Mouse (Mus musculus): ENCODE measurements at regions not wholly inside any gene's neighbourhood (a gene's known extent, or its start where the extent isn't known, plus 50 kb on each side); places are given as distances from the start of the nearest gene placed in this dataset.

DNA sequence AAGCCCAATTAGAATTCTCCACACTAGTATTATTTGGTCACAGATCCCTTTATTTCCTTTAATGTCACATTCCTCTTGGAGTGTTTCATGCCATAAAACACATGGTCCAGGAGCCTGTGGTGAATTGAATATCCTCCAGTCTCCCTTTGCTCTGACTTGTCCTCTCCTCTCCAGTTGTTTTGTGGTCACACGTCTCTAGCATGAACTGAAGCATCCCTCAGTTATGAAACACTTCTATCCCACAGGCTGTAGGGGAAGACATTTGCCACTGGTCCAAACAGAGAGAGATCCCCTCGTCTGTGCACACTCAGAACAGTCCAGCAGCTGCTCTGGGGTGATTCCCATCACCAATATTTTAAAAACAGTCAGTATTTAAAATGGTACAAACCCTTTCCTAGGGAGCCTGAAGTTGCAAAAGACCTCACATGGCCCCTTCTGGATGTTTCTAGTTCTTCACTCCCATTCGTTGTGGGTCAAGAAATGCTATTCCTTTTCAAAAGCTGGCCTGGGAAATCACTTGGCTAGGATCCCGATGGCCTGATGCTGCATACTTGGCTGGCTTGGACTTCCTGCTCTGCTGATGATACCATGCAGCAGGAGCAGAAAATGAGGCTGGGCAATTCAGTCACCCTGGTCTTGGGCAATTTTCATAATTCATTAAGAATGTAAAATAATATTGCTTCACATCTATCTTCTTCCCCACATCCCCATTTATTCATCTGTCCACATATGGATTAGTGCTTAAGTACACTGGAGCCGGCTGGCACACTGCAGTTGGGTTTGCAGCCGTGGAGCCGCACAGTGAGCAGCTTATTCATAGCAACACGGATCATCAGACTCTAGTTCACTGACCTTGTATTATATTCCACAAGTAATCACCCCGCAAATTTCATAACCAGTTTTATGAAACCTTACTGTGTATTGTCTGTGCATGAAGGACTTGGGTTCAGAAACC lies 83.1 kb upstream of the Adamts9 start:
- H3K4me3 ChIP-seq (ENCODE audit: low read length) = no peak overlapping the region
- 51% methylated on average over 9 of the region's 9 CpGs for WGBS
- ATAC-seq = peak; percentile 28; the same call in 1 of the 2 replicates
- H3K27me3 ChIP-seq (replicated peaks; ENCODE audit: control insufficient read depth, insufficient read depth, low read length) = no peaks in the 10 kb centered on the region
- no peaks in the 10 kb centered on the region for H3K36me3 ChIP-seq (ENCODE audit: control insufficient read depth, insufficient read depth, low read length)
- no peaks in the 10 kb centered on the region for H3K9me3 ChIP-seq (ENCODE audit: control insufficient read depth, low read length)
- no peak overlapping the region for H3K9ac ChIP-seq (ENCODE audit: low read depth, low read length)
- no peaks in the 10 kb centered on the region for H3K4me1 ChIP-seq (ENCODE audit: control insufficient read depth, insufficient read depth, low read length)
- H3K27ac ChIP-seq (ENCODE audit: low read length) = peak overlapping the region; percentile 31; the same call in 1 of the 2 replicates
- H3K4me2 ChIP-seq (ENCODE audit: low read depth, low read length) = no peak overlapping the region

DNA sequence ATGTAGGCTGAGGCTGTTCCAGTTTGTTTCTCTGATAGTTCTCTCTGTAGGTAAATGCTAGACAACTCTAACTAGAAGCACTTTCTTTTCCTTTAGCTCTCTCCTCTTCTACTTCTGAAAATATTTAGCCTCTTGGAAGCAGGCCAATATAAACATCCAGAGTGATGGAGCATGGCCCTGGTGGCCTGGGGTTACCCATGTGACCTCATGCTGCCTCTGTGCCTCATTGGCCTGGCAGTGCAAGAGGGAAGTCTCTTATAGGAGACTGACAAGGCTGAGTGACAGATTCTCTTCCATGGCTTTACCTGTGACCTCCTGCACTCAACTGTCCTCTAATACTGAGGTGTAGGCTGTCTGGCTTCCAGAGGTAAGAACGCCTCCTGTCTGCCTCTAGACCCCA lies 71.2 kb upstream of the Adamts9 start:
- Histone ChIP-seq H3K4me2 (ENCODE audit: low read depth, low read length) (no peak overlapping the region), H3K4me3 (ENCODE audit: low read length) (no peak overlapping the region), H3K27me3 (replicated peaks; ENCODE audit: control insufficient read depth, insufficient read depth, low read length) (no peaks in the 10 kb centered on the region), H3K36me3 (ENCODE audit: control insufficient read depth, insufficient read depth, low read length) (no peaks in the 10 kb centered on the region), H3K27ac (ENCODE audit: low read length) (no peak overlapping the region), H3K4me1 (ENCODE audit: control insufficient read depth, insufficient read depth, low read length) (no peaks in the 10 kb centered on the region), H3K9ac (ENCODE audit: low read depth, low read length) (no peak overlapping the region), H3K9me3 (ENCODE audit: control insufficient read depth, low read length) (no peaks in the 10 kb centered on the region)
- WGBS = 86% methylated on average over 1 of the region's 1 CpGs
- peak; percentile 60; the same call in 1 of the 2 replicates for ATAC-seq

- ATAC-seq = no peak
- 87% methylated on average over 5 of the region's 5 CpGs for WGBS
- Histone ChIP-seq H3K9me3 (ENCODE audit: control insufficient read depth, low read length) (no peaks in the 10 kb centered on the region), H3K4me3 (ENCODE audit: low read length) (no peak overlapping the region), H3K36me3 (ENCODE audit: control insufficient read depth, insufficient read depth, low read length) (no peaks in the 10 kb centered on the region), H3K4me1 (ENCODE audit: control insufficient read depth, insufficient read depth, low read length) (no peaks in the 10 kb centered on the region), H3K9ac (ENCODE audit: low read depth, low read length) (no peak overlapping the region), H3K27me3 (replicated peaks; ENCODE audit: control insufficient read depth, insufficient read depth, low read length) (no peaks in the 10 kb centered on the region), H3K4me2 (ENCODE audit: low read depth, low read length) (no peak overlapping the region), H3K27ac (ENCODE audit: low read length) (no peak overlapping the region)
These were observed 68.6 kb upstream of the Adamts9 start for GRCm38 (mm10) chr6:93011906-93012305.

DNA sequence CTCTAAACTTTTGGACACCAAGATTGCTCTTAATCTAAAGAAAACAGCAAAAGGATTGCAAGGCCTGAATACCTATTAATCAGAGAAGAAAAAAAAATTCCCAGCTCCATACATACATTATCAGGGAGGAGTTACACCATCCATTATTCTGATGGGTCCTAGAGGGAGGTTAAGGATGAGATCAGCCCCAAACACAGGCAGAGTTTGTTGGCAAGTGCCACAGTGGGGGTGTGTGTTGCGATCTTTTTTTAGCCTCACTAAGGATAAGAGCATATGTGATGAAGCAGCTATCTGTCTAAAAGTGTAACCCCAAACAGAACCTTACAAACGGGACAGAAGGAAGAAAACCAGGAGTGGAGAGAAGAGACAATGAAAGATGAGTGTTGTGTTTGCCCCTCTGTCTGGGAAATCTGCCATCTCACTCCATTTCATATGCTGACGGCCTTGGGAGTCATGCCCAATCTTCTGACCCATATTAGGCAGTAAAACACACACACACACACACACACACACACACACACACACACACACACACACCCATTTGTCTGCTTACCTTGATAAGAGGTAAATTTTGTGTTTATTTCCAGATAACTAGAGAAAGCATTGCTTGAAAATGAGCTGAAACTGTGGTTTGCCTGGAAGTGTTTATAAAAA lies 61.4 kb upstream of the Adamts9 start:
- Histone ChIP-seq H3K9ac (ENCODE audit: low read depth, low read length) (no peak overlapping the region), H3K9me3 (ENCODE audit: control insufficient read depth, low read length) (no peaks in the 10 kb centered on the region), H3K4me1 (ENCODE audit: control insufficient read depth, insufficient read depth, low read length) (0 out of 2 replicates have a peak, but pooled peaks cover 3% of the 10 kb centered on the region), H3K4me2 (ENCODE audit: low read depth, low read length) (no peak overlapping the region), H3K27ac (ENCODE audit: low read length) (no peak overlapping the region), H3K36me3 (ENCODE audit: control insufficient read depth, insufficient read depth, low read length) (no peaks in the 10 kb centered on the region), H3K27me3 (replicated peaks; ENCODE audit: control insufficient read depth, insufficient read depth, low read length) (no peaks in the 10 kb centered on the region), H3K4me3 (ENCODE audit: low read length) (no peak overlapping the region)
- ATAC-seq = peak; percentile 63; the same call in 1 of the 2 replicates
- WGBS = 30% methylated on average over 3 of the region's 3 CpGs

DNA sequence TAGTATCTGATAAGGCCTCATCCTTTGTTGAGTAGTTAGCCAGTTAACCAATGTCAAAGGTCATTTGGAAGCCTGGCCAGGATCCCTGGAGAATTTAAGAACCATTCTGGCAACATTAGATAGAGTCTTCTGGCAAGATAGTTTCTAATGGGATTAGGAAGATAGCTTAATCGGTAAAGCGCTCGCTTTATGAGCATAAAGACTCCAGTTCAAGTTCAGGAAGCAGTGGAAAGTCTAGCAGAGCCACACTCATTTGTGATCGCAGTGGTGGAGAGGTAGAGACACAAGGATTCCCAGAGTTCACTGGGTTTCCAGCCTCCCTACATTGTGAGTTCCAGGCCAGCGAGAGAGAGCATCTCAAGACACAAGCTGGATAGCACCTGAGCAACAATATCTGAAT lies 60.5 kb upstream of the Adamts9 start:
- ATAC-seq = no peak
- no peaks in the 10 kb centered on the region for H3K36me3 ChIP-seq (ENCODE audit: control insufficient read depth, insufficient read depth, low read length)
- H3K27me3 ChIP-seq (replicated peaks; ENCODE audit: control insufficient read depth, insufficient read depth, low read length) = no peaks in the 10 kb centered on the region
- WGBS = 94% methylated on average over 5 of the region's 5 CpGs
- H3K9me3 ChIP-seq (ENCODE audit: control insufficient read depth, low read length) = no peaks in the 10 kb centered on the region
- no peak overlapping the region for H3K4me2 ChIP-seq (ENCODE audit: low read depth, low read length)
- no peak overlapping the region for H3K9ac ChIP-seq (ENCODE audit: low read depth, low read length)
- 0 out of 2 replicates have a peak, but pooled peaks cover 3% of the 10 kb centered on the region for H3K4me1 ChIP-seq (ENCODE audit: control insufficient read depth, insufficient read depth, low read length)
- H3K27ac ChIP-seq (ENCODE audit: low read length) = no peak overlapping the region
- H3K4me3 ChIP-seq (ENCODE audit: low read length) = no peak overlapping the region

- Histone ChIP-seq H3K27ac (ENCODE audit: low read length) (no peak overlapping the region), H3K4me1 (ENCODE audit: control insufficient read depth, insufficient read depth, low read length) (no peaks in the 10 kb centered on the region), H3K4me3 (ENCODE audit: low read length) (no peak overlapping the region), H3K4me2 (ENCODE audit: low read depth, low read length) (no peak overlapping the region), H3K27me3 (replicated peaks; ENCODE audit: control insufficient read depth, insufficient read depth, low read length) (no peaks in the 10 kb centered on the region), H3K36me3 (ENCODE audit: control insufficient read depth, insufficient read depth, low read length) (no peaks in the 10 kb centered on the region), H3K9ac (ENCODE audit: low read depth, low read length) (no peak overlapping the region), H3K9me3 (ENCODE audit: control insufficient read depth, low read length) (no peaks in the 10 kb centered on the region)
- WGBS = 88% methylated on average over 5 of the region's 5 CpGs
- no peak for ATAC-seq
These were observed 50.4 kb upstream of the Adamts9 start for GRCm38 (mm10) chr6:92993647-92994046.

Measured in intestine, embryonic 16.5 days (tissue).